Mouse (Mus musculus) midbrain, embryonic 16.5 days (tissue): ENCODE data around the gene Astn1. TPM values are rescaled to one million over a fixed set of nuclear protein-coding genes. Genes with fewer than 3 reads are reported as not detected.

Experiments used
- ATAC-seq: fragments of 200-750 bp; cut with Nextera tagmentation; 2 replicates; pipeline ENCODE4 v1.8.0; 2017; ENCODE audit warnings: moderate TSS enrichment
- H3K27ac ChIP-seq: fragments of 300-500 bp; sonication (generic); 2 replicates; pipeline ENCODE4 v1.5.1; 2014; ENCODE audit warnings: mild to moderate bottlenecking, low read length, mixed read lengths
- H3K27me3 ChIP-seq: fragments of 300-500 bp; sonication (generic); 2 replicates; pipeline ENCODE4 v1.6.1; 2014; ENCODE audit warnings: low read depth, low read length, mixed read lengths; ENCODE audit not compliant: control insufficient read depth, insufficient read depth
- H3K36me3 ChIP-seq: fragments of 300-500 bp; sonication (generic); 2 replicates; pipeline ENCODE4 v1.6.1; 2014; ENCODE audit warnings: mild to moderate bottlenecking, low read length, moderate library complexity, mixed read lengths; ENCODE audit not compliant: control insufficient read depth, insufficient read depth
- H3K4me1 ChIP-seq: fragments of 300-500 bp; sonication (generic); 2 replicates; pipeline ENCODE4 v1.6.1; 2014; ENCODE audit warnings: mild to moderate bottlenecking, low read length, mixed read lengths; ENCODE audit not compliant: control insufficient read depth, insufficient read depth
- H3K4me2 ChIP-seq: fragments of 300-500 bp; sonication (generic); 2 replicates; pipeline ENCODE4 v1.6.1; 2014; ENCODE audit warnings: mild to moderate bottlenecking, low read length, mixed read lengths
- H3K4me3 ChIP-seq: fragments of 300-500 bp; sonication (generic); 2 replicates; pipeline ENCODE4 v1.5.1; 2014; ENCODE audit warnings: low read depth, mild to moderate bottlenecking, low read length, moderate library complexity, mixed read lengths
- H3K9ac ChIP-seq: fragments of 300-500 bp; sonication (generic); 2 replicates; pipeline ENCODE4 v1.6.1; 2014; ENCODE audit warnings: low read depth, low read length, mixed read lengths
- H3K9me3 ChIP-seq: fragments of 300-500 bp; sonication (generic); replicated peaks from 2 replicates; pipeline ENCODE4 v1.6.1; 2014; ENCODE audit warnings: mild to moderate bottlenecking, low read length, mixed read lengths; ENCODE audit not compliant: control insufficient read depth, poor library complexity, severe bottlenecking
- WGBS: fragments of 180-500 bp; shearing (Covaris S2); extraction: QIAGEN DNeasy Blood & Tissue Kit; methylation state at CpG from one replicate; pipeline ENCODE4 v1.1.7; 2014; 5-methylcytosine and 5-hydroxymethylcytosine counted together
- polyA plus RNA-seq: library from polyadenylated mRNA; unstranded; fragments of >200 nt; fragmentation: Nextera tagmentation; extraction: Ambion mirVana; gene quantifications from 2 replicates; pipeline ENCODE4 v1.2.1, GENCODE M21; 2015

Astn1 gene
- polyA plus RNA-seq, 1 experiment from 2014 or later: 47.2 TPM

- Histone ChIP-seq H3K4me2 (no peak overlapping the region), H3K36me3 (no peaks in the 10 kb centered on the region), H3K4me1 (peaks cover 11% of the 10 kb centered on the region), H3K9me3 (no peaks in the 10 kb centered on the region), H3K9ac (no peak overlapping the region), H3K27ac (no peak overlapping the region), H3K27me3 (no peaks in the 10 kb centered on the region), H3K4me3 (no peak overlapping the region)
- no peak for ATAC-seq
- 68% methylated on average over 2 of the region's 2 CpGs for WGBS
Measured at GRCm38 (mm10) chr1:158400898-158401297, 38.8 kb downstream of the Astn1 start.

- Histone ChIP-seq H3K9ac (no peak overlapping the region), H3K4me3 (no peak overlapping the region), H3K36me3 (no peaks in the 10 kb centered on the region), H3K4me2 (no peak overlapping the region), H3K27ac (peak overlapping the region; percentile 74), H3K4me1 (peaks cover 42% of the 10 kb centered on the region), H3K9me3 (no peaks in the 10 kb centered on the region), H3K27me3 (no peaks in the 10 kb centered on the region)
- WGBS: 37% methylated on average over 10 of the region's 10 CpGs
- peak; percentile 37; the same call in 1 of the 2 replicates for ATAC-seq
Measured at GRCm38 (mm10) chr1:158405899-158406769, 44.1 kb downstream of the Astn1 start.

GRCm38 (mm10) chr1:158408124-158408523 is 46.1 kb downstream of the Astn1 start:
- Histone ChIP-seq H3K9me3 (no peaks in the 10 kb centered on the region), H3K4me1 (peaks cover 44% of the 10 kb centered on the region), H3K36me3 (no peaks in the 10 kb centered on the region), H3K27me3 (no peaks in the 10 kb centered on the region), H3K27ac (0 out of 2 replicates have a peak overlapping the region, but pooled peaks have one; percentile 74), H3K4me3 (no peak overlapping the region), H3K4me2 (no peak overlapping the region), H3K9ac (no peak overlapping the region)
- ATAC-seq: peak; percentile 77
- 65% methylated on average over 2 of the region's 2 CpGs for WGBS

- 72% methylated on average over 3 of the region's 3 CpGs for WGBS
- no peak overlapping the region for H3K4me3 ChIP-seq
- no peaks in the 10 kb centered on the region for H3K9me3 ChIP-seq
- H3K4me2 ChIP-seq: no peak overlapping the region
- peaks cover 30% of the 10 kb centered on the region for H3K4me1 ChIP-seq
- no peaks in the 10 kb centered on the region for H3K27me3 ChIP-seq
- no peak for ATAC-seq
- H3K27ac ChIP-seq: no peak overlapping the region
- H3K9ac ChIP-seq: no peak overlapping the region
- no peaks in the 10 kb centered on the region for H3K36me3 ChIP-seq
Measured at GRCm38 (mm10) chr1:158411146-158411545, 49.1 kb downstream of the Astn1 start.

GRCm38 (mm10) chr1:158414198-158414597 is 52.1 kb downstream of the Astn1 start:
- no peak overlapping the region for H3K9ac ChIP-seq
- no peak overlapping the region for H3K4me2 ChIP-seq
- no peaks in the 10 kb centered on the region for H3K27me3 ChIP-seq
- no peaks in the 10 kb centered on the region for H3K9me3 ChIP-seq
- no peak overlapping the region for H3K4me3 ChIP-seq
- 0 out of 2 replicates have a peak, but pooled peaks have one; percentile 57 for ATAC-seq
- H3K4me1 ChIP-seq: peaks cover 2% of the 10 kb centered on the region; the same call in 1 of the 2 replicates
- H3K27ac ChIP-seq: no peak overlapping the region
- H3K36me3 ChIP-seq: no peaks in the 10 kb centered on the region
- 83% methylated on average over 2 of the region's 2 CpGs for WGBS

- H3K9me3 ChIP-seq: no peaks in the 10 kb centered on the region
- H3K9ac ChIP-seq: no peak overlapping the region
- H3K4me1 ChIP-seq: no peaks in the 10 kb centered on the region
- no peak overlapping the region for H3K4me2 ChIP-seq
- H3K27me3 ChIP-seq: no peaks in the 10 kb centered on the region
- no peak for ATAC-seq
- H3K36me3 ChIP-seq: no peaks in the 10 kb centered on the region
- no peak overlapping the region for H3K27ac ChIP-seq
- 89% methylated on average over 8 of the region's 8 CpGs for WGBS
- no peak overlapping the region for H3K4me3 ChIP-seq
Measured at GRCm38 (mm10) chr1:158421451-158421850, 59.4 kb downstream of the Astn1 start.

- 84% methylated on average over 1 of the region's 1 CpGs for WGBS
- Histone ChIP-seq H3K27ac (no peak overlapping the region), H3K4me1 (no peaks in the 10 kb centered on the region), H3K4me2 (no peak overlapping the region), H3K27me3 (no peaks in the 10 kb centered on the region), H3K4me3 (no peak overlapping the region), H3K9me3 (no peaks in the 10 kb centered on the region), H3K9ac (no peak overlapping the region), H3K36me3 (no peaks in the 10 kb centered on the region)
- no peak for ATAC-seq
Measured at GRCm38 (mm10) chr1:158422739-158423138, 60.7 kb downstream of the Astn1 start.

GRCm38 (mm10) chr1:158446071-158446470 is 84.0 kb downstream of the Astn1 start:
- no peaks in the 10 kb centered on the region for H3K36me3 ChIP-seq
- H3K4me1 ChIP-seq: peaks cover 3% of the 10 kb centered on the region; the same call in 1 of the 2 replicates
- H3K27ac ChIP-seq: no peak overlapping the region
- WGBS: 85% methylated on average over 1 of the region's 1 CpGs
- no peak overlapping the region for H3K9ac ChIP-seq
- H3K4me2 ChIP-seq: no peak overlapping the region
- H3K9me3 ChIP-seq: no peaks in the 10 kb centered on the region
- ATAC-seq: no peak
- no peak overlapping the region for H3K4me3 ChIP-seq
- H3K27me3 ChIP-seq: no peaks in the 10 kb centered on the region

GRCm38 (mm10) chr1:158447956-158448355 is 85.9 kb downstream of the Astn1 start:
- ATAC-seq: peak; percentile 52; the same call in 1 of the 2 replicates
- no peak overlapping the region for H3K9ac ChIP-seq
- no peak overlapping the region for H3K4me2 ChIP-seq
- H3K4me1 ChIP-seq: peaks cover 3% of the 10 kb centered on the region; the same call in 1 of the 2 replicates
- H3K27ac ChIP-seq: no peak overlapping the region; the same call in 1 of the 2 replicates
- H3K36me3 ChIP-seq: no peaks in the 10 kb centered on the region
- no peaks in the 10 kb centered on the region for H3K9me3 ChIP-seq
- WGBS: 36% methylated on average over 7 of the region's 7 CpGs
- no peak overlapping the region for H3K4me3 ChIP-seq
- no peaks in the 10 kb centered on the region for H3K27me3 ChIP-seq
